Mouse (Mus musculus): ENCODE results near the gene Vps13d. TPM values are rescaled to one million over a fixed set of nuclear protein-coding genes. Genes with fewer than 3 reads are reported as not detected.

The Vps13d gene
- polyA plus RNA-seq, 1 experiment from 2014 or later, result 9.2 TPM

- Histone ChIP-seq H3K4me1 (replicated peaks; ENCODE audit: control insufficient read depth, insufficient read depth, low read length) (no peaks in the 10 kb centered on the region), H3K4me3 (replicated peaks; ENCODE audit: low read length) (no peak overlapping the region), H3K36me3 (ENCODE audit: control insufficient read depth, insufficient read depth) (peaks cover 26% of the 10 kb centered on the region), H3K9me3 (ENCODE audit: control insufficient read depth, low read length) (peaks cover 2% of the 10 kb centered on the region; the same call in 1 of the 2 replicates), H3K9ac (replicated peaks; ENCODE audit: low read depth, low read length) (no peak overlapping the region), H3K27ac (ENCODE audit: low read length) (no peak overlapping the region), H3K27me3 (replicated peaks; ENCODE audit: control insufficient read depth, insufficient read depth, low read length) (no peaks in the 10 kb centered on the region), H3K4me2 (ENCODE audit: low read length) (no peak overlapping the region)
- ATAC-seq, result no peak
- 91% methylated on average over 5 of the region's 5 CpGs for WGBS
Observed at GRCm38 (mm10) chr4:145143533-145143932, 51.3 kb downstream of the Vps13d start.

- 83% methylated on average over 1 of the region's 1 CpGs for WGBS
- Histone ChIP-seq H3K27me3 (replicated peaks; ENCODE audit: control insufficient read depth, insufficient read depth, low read length) (no peaks in the 10 kb centered on the region), H3K4me3 (replicated peaks; ENCODE audit: low read length) (no peak overlapping the region), H3K4me1 (replicated peaks; ENCODE audit: control insufficient read depth, insufficient read depth, low read length) (no peaks in the 10 kb centered on the region), H3K9me3 (ENCODE audit: control insufficient read depth, low read length) (peaks cover 2% of the 10 kb centered on the region; the same call in 1 of the 2 replicates), H3K36me3 (ENCODE audit: control insufficient read depth, insufficient read depth) (peaks cover 34% of the 10 kb centered on the region), H3K27ac (ENCODE audit: low read length) (no peak overlapping the region), H3K4me2 (ENCODE audit: low read length) (no peak overlapping the region), H3K9ac (replicated peaks; ENCODE audit: low read depth, low read length) (no peak overlapping the region)
- ATAC-seq, result no peak
Observed at GRCm38 (mm10) chr4:145136705-145137104, 58.1 kb downstream of the Vps13d start.

- Histone ChIP-seq H3K9me3 (ENCODE audit: control insufficient read depth, low read length) (peaks cover 2% of the 10 kb centered on the region; the same call in 1 of the 2 replicates), H3K4me3 (replicated peaks; ENCODE audit: low read length) (no peak overlapping the region), H3K27me3 (replicated peaks; ENCODE audit: control insufficient read depth, insufficient read depth, low read length) (no peaks in the 10 kb centered on the region), H3K4me1 (replicated peaks; ENCODE audit: control insufficient read depth, insufficient read depth, low read length) (no peaks in the 10 kb centered on the region), H3K9ac (replicated peaks; ENCODE audit: low read depth, low read length) (no peak overlapping the region), H3K36me3 (ENCODE audit: control insufficient read depth, insufficient read depth) (peaks cover 29% of the 10 kb centered on the region), H3K4me2 (ENCODE audit: low read length) (no peak overlapping the region), H3K27ac (ENCODE audit: low read length) (no peak overlapping the region)
- no peak for ATAC-seq
- WGBS, result 91% methylated on average over 4 of the region's 4 CpGs
Observed at GRCm38 (mm10) chr4:145135473-145135872, 59.3 kb downstream of the Vps13d start.

- peaks cover 12% of the 10 kb centered on the region for H3K36me3 ChIP-seq (ENCODE audit: control insufficient read depth, insufficient read depth)
- no peaks in the 10 kb centered on the region for H3K9me3 ChIP-seq (ENCODE audit: control insufficient read depth, low read length)
- WGBS, result 97% methylated on average over 1 of the region's 1 CpGs
Observed at GRCm38 (mm10) chr4:145130772-145131171, 64.0 kb downstream of the Vps13d start.

GRCm38 (mm10) chr4:145129956-145130548, 64.8 kb downstream of the Vps13d start:
- no peak overlapping the region for H3K9ac ChIP-seq (replicated peaks; ENCODE audit: low read depth, low read length)
- H3K27me3 ChIP-seq (replicated peaks; ENCODE audit: control insufficient read depth, insufficient read depth, low read length), result no peaks in the 10 kb centered on the region
- ATAC-seq, result no peak
- H3K9me3 ChIP-seq (ENCODE audit: control insufficient read depth, low read length), result no peaks in the 10 kb centered on the region
- H3K36me3 ChIP-seq (ENCODE audit: control insufficient read depth, insufficient read depth), result peaks cover 12% of the 10 kb centered on the region
- H3K4me1 ChIP-seq (replicated peaks; ENCODE audit: control insufficient read depth, insufficient read depth, low read length), result 0 out of 2 replicates have a peak, but pooled peaks cover 3% of the 10 kb centered on the region
- no peak overlapping the region for H3K27ac ChIP-seq (ENCODE audit: low read length)
- no peak overlapping the region for H3K4me2 ChIP-seq (ENCODE audit: low read length)
- no peak overlapping the region for H3K4me3 ChIP-seq (replicated peaks; ENCODE audit: low read length)

More at GRCm38 (mm10) chr4:145130772-145131171, 64.0 kb downstream of the Vps13d start:
- no peaks in the 10 kb centered on the region for H3K4me1 ChIP-seq (replicated peaks; ENCODE audit: control insufficient read depth, insufficient read depth, low read length)
- no peak for ATAC-seq
- H3K4me2 ChIP-seq (ENCODE audit: low read length), result no peak overlapping the region
- no peak overlapping the region for H3K9ac ChIP-seq (replicated peaks; ENCODE audit: low read depth, low read length)
- no peaks in the 10 kb centered on the region for H3K27me3 ChIP-seq (replicated peaks; ENCODE audit: control insufficient read depth, insufficient read depth, low read length)
- no peak overlapping the region for H3K27ac ChIP-seq (ENCODE audit: low read length)
- no peak overlapping the region for H3K4me3 ChIP-seq (replicated peaks; ENCODE audit: low read length)

- H3K27me3 ChIP-seq (replicated peaks; ENCODE audit: control insufficient read depth, insufficient read depth, low read length), result no peaks in the 10 kb centered on the region
- no peak overlapping the region for H3K4me3 ChIP-seq (replicated peaks; ENCODE audit: low read length)
- WGBS, result 67% methylated on average over 4 of the region's 4 CpGs
- H3K27ac ChIP-seq (ENCODE audit: low read length), result no peak overlapping the region
- H3K9me3 ChIP-seq (ENCODE audit: control insufficient read depth, low read length), result no peaks in the 10 kb centered on the region
- peak; percentile 31; the same call in 1 of the 2 replicates for ATAC-seq
- 0 out of 2 replicates have a peak, but pooled peaks cover 3% of the 10 kb centered on the region for H3K4me1 ChIP-seq (replicated peaks; ENCODE audit: control insufficient read depth, insufficient read depth, low read length)
- peaks cover 6% of the 10 kb centered on the region for H3K36me3 ChIP-seq (ENCODE audit: control insufficient read depth, insufficient read depth)
- H3K4me2 ChIP-seq (ENCODE audit: low read length), result no peak overlapping the region
- H3K9ac ChIP-seq (replicated peaks; ENCODE audit: low read depth, low read length), result no peak overlapping the region
Observed at GRCm38 (mm10) chr4:145125463-145126220, 69.2 kb downstream of the Vps13d start.

- Histone ChIP-seq H3K4me1 (replicated peaks; ENCODE audit: control insufficient read depth, insufficient read depth, low read length) (0 out of 2 replicates have a peak, but pooled peaks cover 3% of the 10 kb centered on the region), H3K36me3 (ENCODE audit: control insufficient read depth, insufficient read depth) (peaks cover 10% of the 10 kb centered on the region), H3K27me3 (replicated peaks; ENCODE audit: control insufficient read depth, insufficient read depth, low read length) (no peaks in the 10 kb centered on the region), H3K4me2 (ENCODE audit: low read length) (no peak overlapping the region), H3K27ac (ENCODE audit: low read length) (no peak overlapping the region), H3K4me3 (replicated peaks; ENCODE audit: low read length) (no peak overlapping the region), H3K9me3 (ENCODE audit: control insufficient read depth, low read length) (no peaks in the 10 kb centered on the region), H3K9ac (replicated peaks; ENCODE audit: low read depth, low read length) (no peak overlapping the region)
- 75% methylated on average over 4 of the region's 4 CpGs for WGBS
- ATAC-seq, result no peak
Observed at GRCm38 (mm10) chr4:145124419-145124818, 70.4 kb downstream of the Vps13d start.

GRCm38 (mm10) chr4:145111641-145112040, 83.2 kb downstream of the Vps13d start:
- H3K4me2 ChIP-seq (ENCODE audit: low read length), result no peak overlapping the region
- H3K27ac ChIP-seq (ENCODE audit: low read length), result no peak overlapping the region
- WGBS, result 64% methylated on average over 4 of the region's 4 CpGs
- no peaks in the 10 kb centered on the region for H3K27me3 ChIP-seq (replicated peaks; ENCODE audit: control insufficient read depth, insufficient read depth, low read length)
- H3K4me3 ChIP-seq (replicated peaks; ENCODE audit: low read length), result no peak overlapping the region
- no peak for ATAC-seq
- H3K9me3 ChIP-seq (ENCODE audit: control insufficient read depth, low read length), result no peaks in the 10 kb centered on the region
- peaks cover 31% of the 10 kb centered on the region for H3K36me3 ChIP-seq (ENCODE audit: control insufficient read depth, insufficient read depth)
- H3K9ac ChIP-seq (replicated peaks; ENCODE audit: low read depth, low read length), result no peak overlapping the region
- H3K4me1 ChIP-seq (replicated peaks; ENCODE audit: control insufficient read depth, insufficient read depth, low read length), result no peaks in the 10 kb centered on the region

GRCm38 (mm10) chr4:145110736-145111135, 84.1 kb downstream of the Vps13d start:
- Histone ChIP-seq H3K9me3 (ENCODE audit: control insufficient read depth, low read length) (no peaks in the 10 kb centered on the region), H3K27me3 (replicated peaks; ENCODE audit: control insufficient read depth, insufficient read depth, low read length) (no peaks in the 10 kb centered on the region), H3K36me3 (ENCODE audit: control insufficient read depth, insufficient read depth) (peaks cover 33% of the 10 kb centered on the region), H3K4me1 (replicated peaks; ENCODE audit: control insufficient read depth, insufficient read depth, low read length) (no peaks in the 10 kb centered on the region), H3K4me3 (replicated peaks; ENCODE audit: low read length) (no peak overlapping the region), H3K27ac (ENCODE audit: low read length) (no peak overlapping the region), H3K4me2 (ENCODE audit: low read length) (no peak overlapping the region), H3K9ac (replicated peaks; ENCODE audit: low read depth, low read length) (no peak overlapping the region)
- no peak for ATAC-seq
- 93% methylated on average over 6 of the region's 6 CpGs for WGBS

Data from forebrain, embryonic 16.5 days (tissue).